Comparison of ENCODE assay signal across 9 mouse cellular contexts in genomic region chr10:60077736-60078560, GRCm38 (mm10). TPM values are rescaled to one million over a fixed set of nuclear protein-coding genes. Genes with fewer than 3 reads are reported as not detected.
DNase-seq lines count a peak whose midpoint lies in the region; ATAC-seq and TF ChIP-seq lines count a peak whose summit lies in the region.
"Had no signal": no experiment of that assay in that cellular context is flagged by ENCODE, and none has a peak within 500 bp of the region (broad histone marks: within the 10 kb centered on the region; RNA-seq: fewer than 3 reads in every experiment).

No protein-coding gene starts in this region.

- TF ChIP-seq POLR2A in MEL (IDR thresholded peaks at IDR 0.05; ENCODE audit: control insufficient read depth in 1 of 2, insufficient read depth in 1 of 2, low read depth in 1 of 2, low read length in 2 of 2, poor library complexity in 1 of 2) = no peak

- H3K36me3 ChIP-seq in kidney, embryonic 15.5 days = no peaks in the 10 kb centered on the region
- peaks cover 0 to 29% of the 10 kb centered on the region in 2 experiments; a peak in 2 of 4 replicates for H3K36me3 ChIP-seq in MEL (ENCODE audit: control insufficient read depth in 1 of 2, insufficient read depth in 2 of 2, low read length in 2 of 2)
- no peaks in the 10 kb centered on the region; the same call in 1 of the 2 replicates for H3K36me3 ChIP-seq in hindbrain, postnatal 0 days (ENCODE audit: insufficient read depth, low read length)

- no peak overlapping the region for H3K9ac ChIP-seq in kidney, embryonic 15.5 days
- H3K9ac ChIP-seq in MEL (ENCODE audit: control insufficient read depth, low read depth, low read length, poor library complexity, severe bottlenecking) = peak overlapping the region; percentile 37
- H3K9ac ChIP-seq in hindbrain, postnatal 0 days (replicated peaks; ENCODE audit: low read length) = no peak overlapping the region

- no peak for DNase-seq in kidney, postnatal 36 days
- peak; percentile 23 for DNase-seq in 3T3-L1 (ENCODE audit: low read depth, low spot score)
- peak; percentile 80 for DNase-seq in MEL (ENCODE audit: low read depth, low spot score)
- DNase-seq in hindbrain, postnatal 0 days (ENCODE audit: low spot score) = peak; percentile 17
- no peak for DNase-seq in thymus, postnatal 25 days
- DNase-seq in layer of hippocampus, adult 9-10 months (ENCODE audit: low spot score) = no peak
- DNase-seq: lung, adult 2 months had no signal

- 26% methylated on average over 18 of the region's 18 CpGs for WGBS in kidney, embryonic 15.5 days
- 64% methylated on average over 18 of the region's 18 CpGs for WGBS in hindbrain, postnatal 0 days

- H3K4me1 ChIP-seq in kidney, embryonic 15.5 days = peaks cover 48% of the 10 kb centered on the region
- peaks cover 18 to 31% of the 10 kb centered on the region in 2 experiments for H3K4me1 ChIP-seq in MEL (ENCODE audit: control insufficient read depth in 1 of 2, insufficient read depth in 2 of 2, low read length in 2 of 2)
- H3K4me1 ChIP-seq in hindbrain, postnatal 0 days (ENCODE audit: insufficient read depth, low read length) = peaks cover 23% of the 10 kb centered on the region; the same call in 1 of the 2 replicates

- H3K9me3 ChIP-seq in kidney, embryonic 15.5 days (replicated peaks) = no peaks in the 10 kb centered on the region
- no peaks in the 10 kb centered on the region for H3K9me3 ChIP-seq in MEL (replicated peaks; ENCODE audit: insufficient read depth, low read length)
- no peaks in the 10 kb centered on the region for H3K9me3 ChIP-seq in hindbrain, postnatal 0 days (ENCODE audit: low read length)

- H3K27ac ChIP-seq in kidney, embryonic 15.5 days = peak overlapping the region; percentile 29
- peak overlapping the region; percentile 76 for H3K27ac ChIP-seq in MEL (ENCODE audit: control insufficient read depth, low read depth, low read length)
- H3K27ac ChIP-seq in hindbrain, postnatal 0 days = no peak overlapping the region
- H3K27ac ChIP-seq: gastrocnemius, adult 2 months had no signal

- H3K79me2 ChIP-seq in MEL (ENCODE audit: control insufficient read depth, insufficient read depth, low read length, poor library complexity) = no peaks in the 10 kb centered on the region

- no peak for TF ChIP-seq RAD21 in MEL (IDR thresholded peaks at IDR 0.05; ENCODE audit: low read depth, low read length)

- TF ChIP-seq CTCF in MEL (IDR thresholded peaks at IDR 0.05 in 2 of 3, conservative IDR thresholded peaks at IDR 0.05 in 1 of 3; ENCODE audit: control insufficient read depth in 1 of 3, insufficient read depth in 1 of 3, low read depth in 2 of 3, low read length in 3 of 3, poor library complexity in 1 of 3, severe bottlenecking in 1 of 3) = no peak
- no peak for TF ChIP-seq CTCF in hindbrain, postnatal 0 days (IDR thresholded peaks at IDR 0.05; ENCODE audit: low read depth)

- H3K27me3 ChIP-seq in kidney, embryonic 15.5 days = no peaks in the 10 kb centered on the region
- no peaks in the 10 kb centered on the region for H3K27me3 ChIP-seq in MEL (ENCODE audit: control insufficient read depth in 1 of 2, insufficient read depth in 2 of 2, low read length in 2 of 2)
- no peaks in the 10 kb centered on the region for H3K27me3 ChIP-seq in hindbrain, postnatal 0 days (ENCODE audit: insufficient read depth, low read length)

- TF ChIP-seq EP300 in MEL (IDR thresholded peaks at IDR 0.05; ENCODE audit: low read depth in 1 of 2, low read length in 2 of 2) = 0 out of 4 replicates have a peak, but pooled peaks of 1 of the 2 experiments have one; percentile 5

- no peak overlapping the region for H3K4me3 ChIP-seq in kidney, embryonic 15.5 days (replicated peaks)
- peak overlapping the region; percentile 21 to 37 for H3K4me3 ChIP-seq in MEL (ENCODE audit: control insufficient read depth in 1 of 2, insufficient read depth in 1 of 2, low read depth in 2 of 2, low read length in 2 of 2)
- H3K4me3 ChIP-seq in hindbrain, postnatal 0 days (ENCODE audit: low read length) = no peak overlapping the region
- H3K4me3 ChIP-seq: gastrocnemius, adult 2 months had no signal

- H3K4me2 ChIP-seq in kidney, embryonic 15.5 days = peak overlapping the region; percentile 21
- H3K4me2 ChIP-seq in hindbrain, postnatal 0 days (ENCODE audit: low read depth, low read length) = no peak overlapping the region

- peak; percentile 78 for ATAC-seq in kidney, embryonic 15.5 days (replicated peaks; ENCODE audit: low FRiP score)
- ATAC-seq in hindbrain, postnatal 0 days = no peak

TF ChIP-seq in MEL, 35 proteins besides CTCF, POLR2A, EP300 and RAD21:
- no peak for TF ChIP-seq MAZ (IDR thresholded peaks at IDR 0.05; ENCODE audit: low read depth, low read length)
- TF ChIP-seq NRF1 (IDR thresholded peaks at IDR 0.05; ENCODE audit: insufficient read depth, low read depth, low read length, poor library complexity, severe bottlenecking) = no peak
- no peak for TF ChIP-seq ZC3H11A (IDR thresholded peaks at IDR 0.05; ENCODE audit: low read depth, low read length)
- no peak for TF ChIP-seq SMC3 (IDR thresholded peaks at IDR 0.05; ENCODE audit: low read depth, low read length)
- no peak for TF ChIP-seq RCOR1 (IDR thresholded peaks at IDR 0.05; ENCODE audit: low read depth, low read length)
- TF ChIP-seq JUND (IDR thresholded peaks at IDR 0.05; ENCODE audit: low read depth, low read length) = no peak
- TF ChIP-seq TCF12 (IDR thresholded peaks at IDR 0.05; ENCODE audit: low read depth, low read length) = no peak

RNA-seq across cellular contexts. Expression of gene Spock2, which starts 28.1 kb away (rescaled TPM):
- 49.4 and 52.8 TPM in 2 replicates for polyA plus RNA-seq in kidney, embryonic 15.5 days (2015; fragmentation: Nextera tagmentation; extraction: Ambion mirVana)
- not detected in 2 replicates for total RNA-seq in MEL (2012; rRNA removed)
- under 1 TPM in 1 of 2 experiments, not detected in 1; 0.03 TPM for polyA plus RNA-seq in MEL (2012; ENCODE audit: insufficient read depth in 1 of 2, insufficient read length in 2 of 2, low read depth in 1 of 2, low replicate concordance in 2 of 2, missing spikeins in 1 of 2)
- total RNA-seq in hindbrain, postnatal 0 days (2014; rRNA removed) = 283 and 297 TPM in 2 replicates
- polyA plus RNA-seq in hindbrain, postnatal 0 days (2015; fragmentation: Nextera tagmentation; extraction: Ambion mirVana) = 98.0 and 106 TPM in 2 replicates

Comparison
In these comparisons a context has a peak if more than half of its experiments do, and no peak if none do; other contexts are left out.
1. H3K4me3 ChIP-seq: peak in MEL (2 of 2); none in kidney, embryonic 15.5 days (single experiment) and hindbrain, postnatal 0 days (single experiment).
2. DNase-seq: peak in 3T3-L1 (single experiment), MEL (single experiment) and hindbrain, postnatal 0 days (single experiment); none in kidney, postnatal 36 days (0 of 2), thymus, postnatal 25 days (single experiment) and layer of hippocampus, adult 9-10 months (single experiment).
3. RNA of gene Spock2, which starts 28.1 kb away (polyA plus RNA-seq): 98.0 to 106 TPM in hindbrain, postnatal 0 days and 49.4 to 52.8 TPM in kidney, embryonic 15.5 days; 0.03 TPM in MEL; every median in the first group is over 10 times any median in the second.